Mouse (Mus musculus) liver, adult 2 months (tissue): Measurements from ENCODE around the gene Hsd3b6. TPM values are rescaled to one million over a fixed set of nuclear protein-coding genes. Genes with fewer than 3 reads are reported as not detected.

Experiments used
- DNase-seq: peaks from one replicate; pipeline ENCODE4 v3.0.0-alpha.2; 2011; ENCODE audit warnings: low read depth, low spot score; ENCODE audit errors: extremely low read depth
- H3K27ac ChIP-seq: fragments of 200-500 bp; replicated peaks from 2 replicates; pipeline ENCODE4 v1.5.1; 2012; ENCODE audit warnings: low read depth, mild to moderate bottlenecking, control low read depth, inconsistent platforms, low read length; ENCODE audit not compliant: insufficient read depth
- H3K27me3 ChIP-seq: fragments of 200-500 bp; 2 replicates; pipeline ENCODE4 v1.6.1; 2012; ENCODE audit warnings: mild to moderate bottlenecking, moderate library complexity, low read length, inconsistent platforms; ENCODE audit not compliant: control insufficient read depth, insufficient read depth
- H3K36me3 ChIP-seq: fragments of 200-500 bp; 2 replicates; pipeline ENCODE4 v1.6.1; 2012; ENCODE audit warnings: low read length, inconsistent platforms; ENCODE audit not compliant: control insufficient read depth, insufficient read depth
- H3K4me1 ChIP-seq: fragments of 200-500 bp; 2 replicates; pipeline ENCODE4 v1.6.1; 2011; ENCODE audit warnings: low read length; ENCODE audit not compliant: control insufficient read depth, insufficient read depth
- H3K4me3 ChIP-seq: fragments of 200-500 bp; 2 replicates; pipeline ENCODE4 v1.5.1; 2011; ENCODE audit warnings: low read depth, mild to moderate bottlenecking, control low read depth, low read length, moderate library complexity; ENCODE audit not compliant: insufficient read depth
- H3K79me2 ChIP-seq: fragments of 200-500 bp; 2 replicates; pipeline ENCODE4 v1.6.1; 2012; ENCODE audit warnings: inconsistent platforms, mild to moderate bottlenecking, low read length, moderate library complexity; ENCODE audit not compliant: control insufficient read depth, insufficient read depth
- H3K9ac ChIP-seq: fragments of 200-500 bp; 2 replicates; pipeline ENCODE4 v1.6.1; 2012; ENCODE audit warnings: low read depth, mild to moderate bottlenecking, control low read depth, inconsistent platforms, low read length
- CTCF ChIP-seq: fragments of 200-500 bp; IDR thresholded peaks from 2 replicates; pipeline ENCODE4 v1.5.1; 2011; ENCODE audit warnings: low read depth, low read length, control low read depth
- POLR2A ChIP-seq: fragments of 200-500 bp; IDR thresholded peaks from 2 replicates; pipeline ENCODE4 v1.6.1; 2011; ENCODE audit warnings: low read length, control low read depth; ENCODE audit not compliant: insufficient read depth; ENCODE audit errors: extremely low read depth
- WGBS: fragments of 180-500 bp; shearing (Covaris S2); methylation state at CpG from one replicate; pipeline ENCODE4 v1.1.7; 2018; 5-methylcytosine and 5-hydroxymethylcytosine counted together
- polyA plus RNA-seq: library from polyadenylated mRNA; depleted of rRNA; stranded (reverse); fragments of >200 nt; gene quantifications from 2 replicates; pipeline ENCODE4 v1.2.3, GENCODE M21; 2012; rRNA removed
- total RNA-seq: library from RNA; depleted of rRNA; stranded (reverse); fragments of >200 nt; gene quantifications from 2 replicates; pipeline ENCODE4 v1.2.3, GENCODE M21; 2014; rRNA removed

Gene Hsd3b6
- total and polyA plus RNA-seq, 2 experiments = not detected

DNA sequence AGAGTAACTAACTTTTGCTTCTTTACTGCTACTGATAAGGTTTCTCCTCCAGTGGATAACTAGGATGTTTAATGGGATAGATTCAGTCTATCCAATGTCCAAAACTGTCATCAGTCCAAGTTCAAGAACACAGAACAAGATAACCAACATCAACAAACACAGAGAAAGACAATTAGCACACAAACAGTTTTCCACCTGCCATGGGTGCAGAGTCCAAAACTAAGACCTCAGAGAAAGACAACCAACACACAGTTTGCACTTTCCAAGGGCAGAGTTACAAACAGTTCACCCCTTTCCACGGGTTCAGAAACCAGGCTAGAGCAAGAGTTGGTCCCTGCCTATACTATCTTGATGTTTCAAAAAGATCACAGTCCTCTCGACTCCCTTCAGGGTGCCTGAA lies 27.7 kb downstream of the Hsd3b6 start:
- TF ChIP-seq CTCF (no peak), POLR2A (no peak)
- DNase-seq = peak; percentile 97
- Histone ChIP-seq H3K79me2 (no peaks in the 10 kb centered on the region), H3K27me3 (no peaks in the 10 kb centered on the region), H3K27ac (peak overlapping the region; percentile 73), H3K36me3 (no peaks in the 10 kb centered on the region), H3K9ac (no peak overlapping the region), H3K4me3 (no peak overlapping the region; the same call in 1 of the 2 replicates), H3K4me1 (peaks cover 11% of the 10 kb centered on the region)
- 14% methylated on average over 2 of the region's 2 CpGs for WGBS

DNA sequence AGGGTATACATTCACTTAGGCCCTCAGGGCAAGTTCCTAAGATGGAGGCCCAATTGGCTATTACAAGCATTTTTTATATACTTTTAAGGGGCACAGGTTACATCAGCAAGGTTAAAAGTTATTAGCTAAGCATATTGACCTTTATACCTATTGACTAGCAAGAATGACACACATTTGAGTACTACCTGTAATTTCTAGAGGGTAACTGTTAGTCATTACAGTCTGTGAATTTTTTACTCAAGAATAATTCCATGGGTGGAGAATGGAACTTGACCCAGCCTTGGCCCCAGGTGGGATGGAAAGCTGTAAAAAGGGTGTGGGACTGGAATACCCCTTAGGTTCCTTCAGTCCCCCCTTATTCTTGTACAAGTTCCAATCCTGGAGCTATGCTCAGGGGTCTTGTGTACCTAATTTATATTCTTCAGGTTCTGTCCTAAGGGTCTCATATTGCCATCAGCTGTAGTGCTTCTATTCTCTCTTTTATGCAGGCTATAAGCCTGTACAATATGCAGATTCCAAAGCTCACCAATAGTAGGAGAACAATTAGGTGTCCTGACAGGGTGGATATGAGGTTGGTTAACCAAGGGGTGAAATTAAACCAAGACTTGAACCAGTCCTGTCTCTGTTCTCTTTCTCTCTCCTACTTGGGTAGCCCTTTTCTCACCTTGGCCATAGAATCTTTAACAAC lies 31.9 kb downstream of the Hsd3b6 start:
- Histone ChIP-seq H3K9ac (no peak overlapping the region), H3K27ac (peak overlapping the region; percentile 48; the same call in 1 of the 2 replicates), H3K27me3 (no peaks in the 10 kb centered on the region), H3K4me1 (peaks cover 14% of the 10 kb centered on the region), H3K79me2 (no peaks in the 10 kb centered on the region), H3K4me3 (no peak overlapping the region), H3K36me3 (no peaks in the 10 kb centered on the region)
- TF ChIP-seq CTCF = no peak
- TF ChIP-seq POLR2A = no peak
- peak; percentile 85 for DNase-seq

DNA sequence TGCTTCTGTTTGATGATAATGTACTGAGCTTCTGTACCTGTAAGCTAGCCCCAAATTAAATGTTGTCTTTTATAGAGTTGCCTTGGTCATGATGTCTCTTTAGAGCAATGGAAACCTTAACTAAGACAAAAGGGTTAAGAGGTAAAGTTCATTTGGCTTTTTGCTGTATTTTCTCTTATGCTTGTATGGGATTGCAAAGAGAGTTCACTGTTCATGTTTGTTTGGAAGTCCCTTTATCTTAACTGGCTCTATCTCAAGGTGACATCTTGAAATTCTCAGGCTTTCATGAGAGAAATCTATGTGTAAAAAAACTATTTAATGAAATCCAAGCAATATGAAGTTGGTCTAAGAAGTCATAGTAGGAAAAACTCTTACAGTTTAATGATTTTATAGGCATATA lies 33.3 kb downstream of the Hsd3b6 start:
- no peaks in the 10 kb centered on the region for H3K27me3 ChIP-seq
- no peaks in the 10 kb centered on the region for H3K79me2 ChIP-seq
- no peak overlapping the region for H3K9ac ChIP-seq
- peaks cover 9% of the 10 kb centered on the region for H3K4me1 ChIP-seq
- no peak overlapping the region for H3K4me3 ChIP-seq
- no peak overlapping the region for H3K27ac ChIP-seq
- TF ChIP-seq CTCF (no peak), POLR2A (no peak)
- DNase-seq = peak; percentile 95
- H3K36me3 ChIP-seq = no peaks in the 10 kb centered on the region

DNA sequence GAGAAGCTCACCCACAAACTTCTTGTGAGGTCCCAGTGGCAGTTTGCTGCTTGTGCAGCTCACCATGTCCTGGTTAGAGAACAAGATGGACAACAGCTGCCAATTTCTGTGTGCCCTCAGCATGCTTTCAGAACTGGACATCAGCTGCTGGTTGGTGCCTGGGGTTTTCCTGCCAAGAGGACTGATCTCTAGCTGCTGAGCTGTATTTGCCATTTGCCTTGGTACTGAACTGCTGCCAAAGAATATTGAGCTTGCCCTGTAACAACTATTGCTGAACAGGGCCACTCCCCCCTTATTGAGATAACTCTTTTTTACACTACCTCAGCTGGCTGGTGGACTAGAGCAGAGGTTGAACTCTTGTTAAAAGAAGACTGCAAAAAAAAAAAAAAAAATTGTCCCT lies 50.1 kb downstream of the Hsd3b6 start:
- no peak overlapping the region for H3K4me3 ChIP-seq
- no peak overlapping the region; the same call in 1 of the 2 replicates for H3K9ac ChIP-seq
- peaks cover 8% of the 10 kb centered on the region for H3K36me3 ChIP-seq
- H3K79me2 ChIP-seq = peaks cover 2% of the 10 kb centered on the region; the same call in 1 of the 2 replicates
- no peak for TF ChIP-seq POLR2A
- peak; percentile 1; the same call in 1 of the 2 replicates for TF ChIP-seq CTCF
- DNase-seq = peak; percentile 99
- peaks cover 10% of the 10 kb centered on the region for H3K4me1 ChIP-seq
- peak overlapping the region; percentile 68 for H3K27ac ChIP-seq
- no peaks in the 10 kb centered on the region for H3K27me3 ChIP-seq

DNA sequence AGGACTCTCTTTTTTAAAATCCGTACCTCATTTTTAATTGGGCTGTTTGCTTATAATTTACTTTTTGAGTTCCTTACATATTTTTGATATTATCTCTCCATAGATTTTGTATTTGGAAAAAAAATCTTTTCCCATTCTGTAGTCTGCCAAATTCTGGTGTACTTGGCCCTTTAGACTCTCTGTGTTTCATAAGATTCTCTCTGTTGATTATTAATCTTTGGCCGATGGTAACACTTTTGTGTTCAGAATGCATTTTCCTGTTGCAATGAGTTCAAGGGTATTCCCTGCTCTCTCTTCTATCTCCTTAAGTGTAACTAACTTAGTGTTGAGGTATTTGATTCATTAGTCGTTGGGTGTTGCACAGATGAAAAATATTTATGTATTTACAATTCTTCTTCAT lies 57.4 kb downstream of the Hsd3b6 start:
- DNase-seq = peak; percentile 95
- Histone ChIP-seq H3K4me1 (peaks cover 31% of the 10 kb centered on the region; the same call in 1 of the 2 replicates), H3K27me3 (no peaks in the 10 kb centered on the region), H3K79me2 (peaks cover 7% of the 10 kb centered on the region; the same call in 1 of the 2 replicates), H3K36me3 (peaks cover 35% of the 10 kb centered on the region), H3K9ac (no peak overlapping the region), H3K27ac (no peak overlapping the region), H3K4me3 (no peak overlapping the region)
- 21% methylated on average over 3 of the region's 3 CpGs for WGBS
- no peak for TF ChIP-seq CTCF

Other genes with a start within 250 kb of the Hsd3b6 start
- gene Gm10681, start 225.6 kb downstream of the Hsd3b6 start, total RNA-seq = 0.13 and 0.37 TPM in 2 replicates
- gene Gm10681, start 225.6 kb downstream of the Hsd3b6 start, polyA plus RNA-seq = not detected in 2 replicates
- gene Hsd3b5, start 184.2 kb downstream of the Hsd3b6 start, total RNA-seq = 2.6 and 20.0 TPM in 2 replicates
- 2.4 and 24.1 TPM in 2 replicates for gene Hsd3b5, start 184.2 kb downstream of the Hsd3b6 start, polyA plus RNA-seq
- gene Hsd3b2, start 89.9 kb downstream of the Hsd3b6 start, total RNA-seq = 23.0 and 23.2 TPM in 2 replicates
- 14.4 and 15.5 TPM in 2 replicates for gene Hsd3b2, start 89.9 kb downstream of the Hsd3b6 start, polyA plus RNA-seq
- 263 and 290 TPM in 2 replicates for gene Hsd3b3, start 51.3 kb downstream of the Hsd3b6 start, total RNA-seq
- 213 and 241 TPM in 2 replicates for gene Hsd3b3, start 51.3 kb downstream of the Hsd3b6 start, polyA plus RNA-seq
- 0.65 and 35.3 TPM in 2 replicates for gene Hsd3b1, start 45.4 kb upstream of the Hsd3b6 start, total RNA-seq
- gene Hsd3b1, start 45.4 kb upstream of the Hsd3b6 start, polyA plus RNA-seq = 0.29 and 0.46 TPM in 2 replicates
- 20.8 and 30.0 TPM in 2 replicates for gene Hao2, start 78.8 kb upstream of the Hsd3b6 start, total RNA-seq
- 18.7 and 33.7 TPM in 2 replicates for gene Hao2, start 78.8 kb upstream of the Hsd3b6 start, polyA plus RNA-seq